Mouse (Mus musculus) megakaryocyte, embryonic 14.5 days (primary cell): ENCODE data around the gene Wars.

ENCODE experiments used
- FLI1 ChIP-seq: IDR thresholded peaks from 2 replicates; pipeline ENCODE4 v1.6.1; 2012; ENCODE audit warnings: low read length, inconsistent platforms, mixed read lengths
- GATA1 ChIP-seq: IDR thresholded peaks from 3 replicates; pipeline ENCODE4 v1.6.1; 2012; ENCODE audit warnings: mixed read lengths, low read length, inconsistent platforms, borderline replicate concordance

DNA sequence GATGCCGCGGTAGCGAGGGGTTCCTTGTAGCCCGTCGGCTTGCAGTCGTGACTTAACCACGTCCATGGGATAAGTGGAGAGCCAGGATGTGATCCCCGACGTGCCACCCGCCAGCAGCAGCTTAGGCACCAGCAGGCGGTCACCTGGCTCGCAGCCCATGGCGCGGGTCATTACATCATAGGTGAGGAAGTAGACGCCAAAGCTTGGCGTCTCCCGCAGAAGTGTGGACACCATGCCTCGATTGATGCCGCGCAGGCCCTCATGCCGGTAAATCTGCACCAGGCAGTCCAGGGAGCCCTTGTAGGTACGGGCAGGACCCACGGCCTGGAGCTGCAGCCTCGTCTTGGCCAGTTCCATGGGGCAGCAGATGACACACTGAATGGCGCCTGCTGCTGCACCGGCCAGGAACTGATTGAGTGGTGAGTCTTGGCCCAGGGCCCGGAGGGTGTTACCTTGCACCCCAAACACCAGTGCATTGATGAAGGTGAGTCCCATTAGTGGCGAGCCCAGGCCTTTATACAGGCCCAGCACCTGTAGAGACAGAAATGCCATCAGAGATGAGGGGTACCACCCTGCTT lies 66.9 kb downstream of the Wars start:
- no peak for TF ChIP-seq GATA1
- TF ChIP-seq FLI1 = no peak
